Comparison of ENCODE assay signal across 8 mouse cellular contexts in genomic region chr10:67189057-67189456, GRCm38 (mm10).
A peak's percentile ranks its signal among the peaks of the same experiment; 100 is the strongest.
DNase-seq lines count a peak whose midpoint lies in the region; TF ChIP-seq lines count a peak whose summit lies in the region.

No protein-coding gene starts in this region.

- no peak for TF ChIP-seq POLR2A in ES-Bruce4 (IDR thresholded peaks at IDR 0.05; ENCODE audit: insufficient read depth, low read length)

- H3K4me3 ChIP-seq in layer of hippocampus, adult 2 months = peak overlapping the region; percentile 70; the same call in 1 of the 2 replicates
- no peak overlapping the region for H3K4me3 ChIP-seq in ES-Bruce4 (ENCODE audit: low read depth, low read length)
- peak overlapping the region; percentile 80 for H3K4me3 ChIP-seq in macrophage (ENCODE audit: inconsistent target)

- TF ChIP-seq EP300 in ES-Bruce4 (IDR thresholded peaks at IDR 0.05; ENCODE audit: insufficient read depth, low read depth, low read length) = 0 out of 2 replicates have a peak, but pooled peaks have one; percentile 10

- no peak for TF ChIP-seq CTCF in layer of hippocampus, adult 2 months (conservative IDR thresholded peaks at IDR 0.05)
- TF ChIP-seq CTCF in ES-Bruce4 (IDR thresholded peaks at IDR 0.05; ENCODE audit: low read depth, low read length) = no peak

- H3K9ac ChIP-seq in ES-Bruce4 (ENCODE audit: low read depth, poor library complexity, severe bottlenecking) = no peak overlapping the region

- H3K27ac ChIP-seq in layer of hippocampus, adult 2 months = peak overlapping the region; percentile 96
- H3K27ac ChIP-seq in ES-Bruce4 (ENCODE audit: insufficient read depth, low read length) (no peak overlapping the region), macrophage (peak overlapping the region; percentile 88)

- H3K27me3 ChIP-seq in ES-Bruce4 (ENCODE audit: control insufficient read depth, insufficient read depth, low read length, poor library complexity, severe bottlenecking) = no peaks in the 10 kb centered on the region

- 0 out of 2 replicates have a peak, but pooled peaks cover 2% of the 10 kb centered on the region for H3K9me3 ChIP-seq in ES-Bruce4 (replicated peaks; ENCODE audit: control insufficient read depth, insufficient read depth, low read length, poor library complexity, severe bottlenecking)

- peaks cover 4% of the 10 kb centered on the region; the same call in 1 of the 2 replicates for H3K36me3 ChIP-seq in ES-Bruce4 (ENCODE audit: control insufficient read depth, insufficient read depth, low read length, poor library complexity, severe bottlenecking)
- H3K36me3 ChIP-seq in macrophage (ENCODE audit: inconsistent target) = peaks cover 31% of the 10 kb centered on the region

- DNase-seq in layer of hippocampus, adult 2 months (ENCODE audit: low spot score in 2 of 2) = no peak
- no peak for DNase-seq in layer of hippocampus, adult 9-11 months
- peak; percentile 11 for DNase-seq in embryo, embryonic 9.5 days (ENCODE audit: extremely low spot score)
- DNase-seq in yolk sac, embryonic 10.5 days (ENCODE audit: low spot score) = no peak
- no peak for DNase-seq in adrenal gland, adult 2 months
- no peak for DNase-seq in layer of hippocampus, postnatal 25 days (ENCODE audit: extremely low spot score in 1 of 2, low spot score in 1 of 2)

- H3K79me2 ChIP-seq in macrophage (ENCODE audit: inconsistent target) = peaks cover 97% of the 10 kb centered on the region

- peaks cover 3% of the 10 kb centered on the region for H3K4me1 ChIP-seq in ES-Bruce4 (ENCODE audit: control insufficient read depth, insufficient read depth, low read length)
